ENCODE assay signal across 13 mouse cellular contexts in the genomic region with DNA sequence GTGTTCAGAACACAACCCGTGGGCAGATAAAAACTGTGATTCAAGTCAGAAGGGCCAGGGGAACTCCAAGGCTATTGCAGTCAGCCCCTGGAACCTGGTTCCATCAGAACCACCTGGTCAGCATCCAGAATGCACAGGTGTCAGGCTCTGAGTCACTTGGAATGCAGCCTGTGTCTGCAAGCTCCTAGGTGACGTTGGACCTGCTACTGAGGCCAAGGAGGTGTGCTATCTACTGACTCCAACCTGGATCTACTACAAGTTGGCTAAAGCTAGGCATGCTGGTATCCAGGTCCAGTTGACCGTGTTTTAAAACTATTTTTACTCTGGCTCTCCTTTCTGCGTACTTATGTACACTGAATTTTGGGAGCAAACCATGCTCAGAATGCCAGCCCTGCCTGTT. TPM values are rescaled to one million over a fixed set of nuclear protein-coding genes. Genes with fewer than 3 reads are reported as not detected.
DNase-seq lines count a peak whose midpoint lies in the region; ATAC-seq and TF ChIP-seq lines count a peak whose summit lies in the region.
"Had no signal": no experiment of that assay in that cellular context is flagged by ENCODE, and none has a peak within 500 bp of the region (broad histone marks: within the 10 kb centered on the region; RNA-seq: fewer than 3 reads in every experiment).

No protein-coding gene starts in this region.

- peaks cover 44% of the 10 kb centered on the region for H3K4me1 ChIP-seq in hindbrain, embryonic 14.5 days (replicated peaks; ENCODE audit: control insufficient read depth, insufficient read depth, low read length)
- peaks cover 75% of the 10 kb centered on the region for H3K4me1 ChIP-seq in hindbrain, embryonic 12.5 days
- no peaks in the 10 kb centered on the region for H3K4me1 ChIP-seq in intestine, postnatal 0 days (replicated peaks; ENCODE audit: control insufficient read depth, insufficient read depth, low read length)
- peaks cover 57% of the 10 kb centered on the region for H3K4me1 ChIP-seq in limb, embryonic 10.5 days

- H3K9ac ChIP-seq in hindbrain, embryonic 14.5 days: no peak overlapping the region
- H3K9ac ChIP-seq in hindbrain, embryonic 12.5 days: no peak overlapping the region
- H3K9ac ChIP-seq in intestine, postnatal 0 days (ENCODE audit: low read depth, low read length): no peak overlapping the region; the same call in 1 of the 2 replicates
- H3K9ac ChIP-seq: forebrain, postnatal 0 days; limb, embryonic 12.5 days had no signal

- no peak overlapping the region for H3K4me3 ChIP-seq in hindbrain, embryonic 14.5 days (replicated peaks; ENCODE audit: low read length)
- H3K4me3 ChIP-seq in hindbrain, embryonic 12.5 days: no peak overlapping the region
- no peak overlapping the region for H3K4me3 ChIP-seq in intestine, postnatal 0 days (ENCODE audit: low read depth, low read length)
- no peak overlapping the region for H3K4me3 ChIP-seq in limb, embryonic 10.5 days
- H3K4me3 ChIP-seq: embryonic facial prominence, embryonic 10.5 days; limb, embryonic 12.5 days had no signal

- no peaks in the 10 kb centered on the region for H3K27me3 ChIP-seq in hindbrain, embryonic 14.5 days (ENCODE audit: control insufficient read depth, insufficient read depth, low read length)
- no peaks in the 10 kb centered on the region for H3K27me3 ChIP-seq in hindbrain, embryonic 12.5 days
- no peaks in the 10 kb centered on the region for H3K27me3 ChIP-seq in intestine, postnatal 0 days (replicated peaks; ENCODE audit: control insufficient read depth, insufficient read depth, low read length)
- no peaks in the 10 kb centered on the region for H3K27me3 ChIP-seq in limb, embryonic 10.5 days (ENCODE audit: low read depth, poor library complexity, severe bottlenecking)
- H3K27me3 ChIP-seq: limb, embryonic 12.5 days had no signal

- H3K4me2 ChIP-seq in hindbrain, embryonic 14.5 days (replicated peaks): peak overlapping the region; percentile 13
- H3K4me2 ChIP-seq in hindbrain, embryonic 12.5 days (replicated peaks): no peak overlapping the region
- no peak overlapping the region for H3K4me2 ChIP-seq in intestine, postnatal 0 days (replicated peaks; ENCODE audit: low read depth)
- H3K4me2 ChIP-seq: limb, embryonic 12.5 days had no signal

- peak overlapping the region; percentile 61 for H3K27ac ChIP-seq in hindbrain, embryonic 14.5 days
- no peak overlapping the region for H3K27ac ChIP-seq in hindbrain, embryonic 12.5 days
- H3K27ac ChIP-seq in intestine, postnatal 0 days (ENCODE audit: low read depth, low read length): no peak overlapping the region
- no peak overlapping the region for H3K27ac ChIP-seq in limb, embryonic 10.5 days
- H3K27ac ChIP-seq: embryonic facial prominence, embryonic 10.5 days had no signal

- ATAC-seq in hindbrain, embryonic 14.5 days (ENCODE audit: low FRiP score): no peak
- no peak for ATAC-seq in hindbrain, embryonic 12.5 days (ENCODE audit: low FRiP score)
- peak; percentile 41; the same call in 1 of the 2 replicates for ATAC-seq in intestine, postnatal 0 days

- 79% methylated on average over 4 of the region's 4 CpGs for WGBS in hindbrain, embryonic 14.5 days
- 81% methylated on average over 4 of the region's 4 CpGs for WGBS in hindbrain, embryonic 12.5 days
- 66% methylated on average over 4 of the region's 4 CpGs for WGBS in intestine, postnatal 0 days
- 89% methylated on average over 4 of the region's 4 CpGs for WGBS in limb, embryonic 10.5 days

- no peaks in the 10 kb centered on the region for H3K9me3 ChIP-seq in hindbrain, embryonic 14.5 days (ENCODE audit: control insufficient read depth, low read length)
- no peaks in the 10 kb centered on the region for H3K9me3 ChIP-seq in hindbrain, embryonic 12.5 days (replicated peaks)
- no peaks in the 10 kb centered on the region for H3K9me3 ChIP-seq in intestine, postnatal 0 days (ENCODE audit: control insufficient read depth)
- no peaks in the 10 kb centered on the region for H3K9me3 ChIP-seq in limb, embryonic 10.5 days (replicated peaks)
- H3K9me3 ChIP-seq: embryonic facial prominence, embryonic 10.5 days; limb, embryonic 12.5 days had no signal

- no peak for DNase-seq in hindbrain, embryonic 14.5 days (ENCODE audit: low spot score)
- DNase-seq in urinary bladder, postnatal 14 days (ENCODE audit: low spot score): peak; percentile 42
- DNase-seq in urinary bladder, adult 2 months (ENCODE audit: low spot score): no peak
- no peak for DNase-seq in limb, embryonic 10.5 days (ENCODE audit: low spot score)
- DNase-seq in spleen, adult 12 weeks (ENCODE audit: low spot score): no peak
- DNase-seq: forebrain, postnatal 0 days; kidney, postnatal 14 days; right cerebral cortex, adult 18-20 months; thymus, postnatal 14 days had no signal

- no peak for TF ChIP-seq CTCF in intestine, postnatal 0 days (IDR thresholded peaks at IDR 0.05; ENCODE audit: low read depth)

- H3K36me3 ChIP-seq in hindbrain, embryonic 14.5 days (replicated peaks; ENCODE audit: control insufficient read depth, insufficient read depth): peaks cover 19% of the 10 kb centered on the region; the same call in 1 of the 2 replicates
- H3K36me3 ChIP-seq in hindbrain, embryonic 12.5 days: peaks cover 3% of the 10 kb centered on the region; the same call in 1 of the 2 replicates
- H3K36me3 ChIP-seq in intestine, postnatal 0 days (ENCODE audit: control insufficient read depth, insufficient read depth): peaks cover 13% of the 10 kb centered on the region; the same call in 1 of the 2 replicates
- H3K36me3 ChIP-seq in limb, embryonic 10.5 days: peaks cover 88% of the 10 kb centered on the region

RNA-seq across cellular contexts. Expression of gene Ptch1, which starts 24.8 kb away (rescaled TPM):
- 22.7 and 24.2 TPM in 2 replicates for polyA plus RNA-seq in hindbrain, embryonic 14.5 days (2014; fragmentation: Nextera tagmentation; extraction: Ambion mirVana)
- polyA plus RNA-seq in hindbrain, embryonic 12.5 days (2016; fragmentation: Nextera tagmentation; extraction: Ambion mirVana): 22.7 and 24.3 TPM in 2 replicates
- 29.6 and 42.7 TPM in 2 replicates for polyA plus RNA-seq in urinary bladder, adult 2 months (2012; rRNA removed)
- polyA plus RNA-seq in intestine, postnatal 0 days (2015; fragmentation: Nextera tagmentation; extraction: Ambion mirVana): 11.0 and 11.9 TPM in 2 replicates
- polyA plus RNA-seq in limb, embryonic 10.5 days (2016; fragmentation: Nextera tagmentation; extraction: Ambion mirVana): 18.2 and 19.0 TPM in 2 replicates

RNA-seq across cellular contexts. Expression of gene Fancc, which starts 51.5 kb away (rescaled TPM):
- 15.5 and 15.9 TPM in 2 replicates for polyA plus RNA-seq in hindbrain, embryonic 14.5 days (2014; fragmentation: Nextera tagmentation; extraction: Ambion mirVana)
- 20.4 and 23.0 TPM in 2 replicates for polyA plus RNA-seq in hindbrain, embryonic 12.5 days (2016; fragmentation: Nextera tagmentation; extraction: Ambion mirVana)
- 26.7 and 29.2 TPM in 2 replicates for polyA plus RNA-seq in urinary bladder, adult 2 months (2012; rRNA removed)
- polyA plus RNA-seq in intestine, postnatal 0 days (2015; fragmentation: Nextera tagmentation; extraction: Ambion mirVana): 5.1 and 6.5 TPM in 2 replicates
- 27.0 and 29.2 TPM in 2 replicates for polyA plus RNA-seq in limb, embryonic 10.5 days (2016; fragmentation: Nextera tagmentation; extraction: Ambion mirVana)
